Mouse (Mus musculus): ENCODE measurements at regions not wholly inside any gene's neighbourhood (a gene's known extent, or its start where the extent isn't known, plus 50 kb on each side); places are given as distances from the start of the nearest gene placed in this dataset.

- TF ChIP-seq POLR2A (IDR thresholded peaks at IDR 0.05; ENCODE audit: insufficient read length, low read depth), result no peak
- TF ChIP-seq USF1 (IDR thresholded peaks at IDR 0.05; ENCODE audit: low read depth), result no peak
- no peak for TF ChIP-seq E2F4 (IDR thresholded peaks at IDR 0.05; ENCODE audit: insufficient read depth)
- TF ChIP-seq POLR2AphosphoS2 (IDR thresholded peaks at IDR 0.05; ENCODE audit: insufficient read length, low read depth), result no peak
Observed at GRCm38 (mm10) chr8:128201635-128202034, 156.8 kb upstream of the Nrp1 start.

All from myocyte (in vitro differentiated cells).